Mouse (Mus musculus) lung, postnatal 25 days (tissue): ENCODE measurements around the gene Aasdh.

Source experiments
- DNase-seq: peaks from one replicate; pipeline ENCODE4 v3.0.0; 2022; ENCODE audit warnings: low spot score

Gene Aasdh

DNA sequence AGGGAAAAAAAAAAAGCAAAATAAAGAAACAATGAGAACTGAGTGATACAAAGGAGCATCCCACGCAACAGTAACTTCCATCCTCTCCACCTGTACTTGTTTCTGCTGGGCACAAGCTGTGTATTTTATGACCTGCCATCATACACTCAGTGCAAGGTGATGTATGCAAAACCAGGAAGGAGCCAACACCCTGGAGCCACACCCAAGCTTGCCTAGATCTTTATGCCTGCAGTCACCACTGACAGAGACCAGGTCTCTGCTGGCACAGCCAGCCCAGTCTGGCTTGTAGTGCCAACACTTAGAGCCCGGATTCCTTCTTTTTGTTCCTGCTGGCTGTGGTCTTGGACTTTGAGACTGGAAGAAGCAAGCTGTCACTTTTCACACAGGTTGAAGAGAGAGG, 63.5 kb downstream of the Aasdh start:
- no peak for DNase-seq

DNA sequence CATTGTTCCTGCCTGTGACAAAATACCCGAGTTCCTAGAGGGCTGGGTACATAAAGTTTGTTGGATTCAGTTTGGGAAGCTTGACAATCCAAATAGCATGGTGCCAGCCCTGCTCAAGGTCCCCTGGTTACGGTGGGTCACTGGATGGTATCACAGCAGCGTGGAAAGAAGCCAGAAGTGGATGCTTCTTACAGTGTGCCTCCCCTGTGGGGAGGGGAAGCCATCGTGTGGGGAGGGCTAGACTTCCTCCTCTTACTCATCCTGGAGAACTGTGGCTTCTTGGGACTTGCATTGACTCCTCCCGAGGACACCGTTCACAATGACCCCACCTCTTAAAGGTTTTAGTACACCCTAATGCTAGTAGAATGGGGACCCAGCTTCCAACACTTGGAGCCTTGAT, 65.5 kb downstream of the Aasdh start:
- no peak for DNase-seq

DNA sequence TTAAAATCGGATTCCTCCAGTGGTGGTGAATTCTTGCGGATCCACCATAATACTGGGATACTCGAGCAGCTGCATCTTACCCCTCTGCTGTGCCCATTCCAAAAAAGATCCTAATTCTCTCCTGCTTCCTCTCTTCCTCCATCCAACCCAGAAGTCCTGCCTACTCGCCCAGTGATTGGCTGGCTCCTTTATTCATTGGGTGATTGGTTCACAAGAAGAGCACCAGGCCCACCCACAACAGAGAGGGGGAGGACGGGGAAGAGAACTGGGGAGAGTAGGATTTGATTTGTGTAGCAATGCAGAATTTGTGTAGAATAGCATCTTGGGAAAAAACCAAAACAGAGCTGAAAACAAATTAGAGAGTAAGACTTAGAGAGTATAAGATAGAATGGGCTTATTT, 68.3 kb downstream of the Aasdh start:
- no peak for DNase-seq

DNA sequence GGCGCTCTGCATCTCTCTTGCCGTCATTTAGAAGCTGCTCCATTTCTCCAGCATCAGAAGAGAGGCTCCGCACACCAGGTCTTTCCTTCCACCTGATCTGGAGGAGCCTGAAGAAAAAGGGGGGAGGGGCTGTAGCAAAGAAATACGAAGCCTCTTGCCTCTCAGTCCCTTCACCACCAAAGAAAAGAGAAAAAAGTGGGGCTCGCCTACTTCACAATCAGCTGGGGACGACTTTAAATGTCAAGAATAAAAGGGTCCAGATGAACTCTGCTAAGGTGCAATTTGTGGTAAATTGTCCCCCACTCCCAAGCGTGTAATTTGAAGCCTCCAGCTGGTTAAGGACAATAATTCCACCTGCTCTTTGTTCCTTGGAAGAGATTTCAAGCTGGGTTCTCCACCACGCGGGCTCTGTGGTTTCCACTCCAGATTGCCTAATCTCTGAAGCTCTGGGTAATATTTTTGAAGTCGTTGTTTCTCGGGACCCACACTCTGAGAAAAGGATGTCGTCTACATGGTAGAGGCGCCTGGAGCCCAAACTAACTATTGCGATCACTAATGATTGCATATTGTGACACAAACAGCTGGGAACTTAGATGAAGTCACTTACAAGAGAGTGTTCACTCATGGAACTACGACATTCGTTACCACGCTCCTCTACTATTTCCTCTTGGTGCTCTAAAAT, 72.6 kb downstream of the Aasdh start:
- DNase-seq: no peak

DNA sequence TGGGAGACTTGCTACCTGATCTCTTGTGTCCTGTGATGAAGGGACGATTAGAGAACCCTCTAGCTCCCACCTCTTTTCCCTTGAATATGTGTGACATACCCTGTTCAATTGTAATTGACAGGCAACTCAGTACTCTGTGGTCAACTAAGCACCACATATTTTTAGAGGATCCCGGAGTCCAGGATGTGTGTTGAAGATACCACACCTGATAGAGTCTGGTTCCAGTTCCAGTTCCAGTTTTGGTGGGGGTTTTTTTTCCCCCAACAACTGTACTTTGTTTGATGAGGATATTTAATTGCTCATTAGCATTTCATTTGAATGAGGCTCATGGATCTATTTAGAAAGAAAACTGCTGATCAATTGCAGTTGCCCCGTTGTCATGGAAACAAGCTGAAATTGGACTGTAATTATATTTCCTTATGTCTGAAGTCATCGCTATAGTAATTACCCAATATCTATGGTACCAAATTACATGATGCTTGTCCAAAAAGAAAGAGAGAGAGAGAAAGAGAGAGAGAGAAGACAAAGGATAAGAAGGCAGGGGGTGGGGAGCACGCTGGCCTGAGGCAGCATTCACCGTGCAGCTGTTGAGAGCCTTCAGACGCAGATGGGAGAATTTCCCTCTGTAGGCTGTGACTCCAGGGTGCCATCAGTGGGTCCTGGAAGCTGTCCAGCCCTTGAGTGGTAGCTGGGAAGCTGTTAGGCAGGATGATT, 76.6 kb downstream of the Aasdh start:
- no peak for DNase-seq
